8 mouse cellular contexts compared by ENCODE assay signal in genomic region chr17:29081618-29082381, GRCm38 (mm10). TPM values are rescaled to one million over a fixed set of nuclear protein-coding genes. Genes with fewer than 3 reads are reported as not detected.
DNase-seq lines count a peak whose midpoint lies in the region; ATAC-seq and TF ChIP-seq lines count a peak whose summit lies in the region.

No protein-coding gene starts in this region.

- H3K27ac ChIP-seq in lung, embryonic 15.5 days, result no peak overlapping the region
- H3K27ac ChIP-seq in bone marrow, adult 2 months (ENCODE audit: control insufficient read depth, insufficient read depth, low read depth, low read length, poor library complexity), result peak overlapping the region; percentile 36
- H3K27ac ChIP-seq in hindbrain, embryonic 13.5 days, result no peak overlapping the region
- H3K27ac ChIP-seq in stomach, embryonic 16.5 days (ENCODE audit: low read length), result peak overlapping the region; percentile 55

- H3K4me3 ChIP-seq in lung, embryonic 15.5 days, result 0 out of 2 replicates have a peak overlapping the region, but pooled peaks have one; percentile 2
- no peak overlapping the region for H3K4me3 ChIP-seq in bone marrow, adult 2 months (replicated peaks; ENCODE audit: control insufficient read depth, low read depth, low read length)
- H3K4me3 ChIP-seq in hindbrain, embryonic 13.5 days, result no peak overlapping the region
- peak overlapping the region; percentile 86 for H3K4me3 ChIP-seq in megakaryocyte, embryonic 14.5 days (replicated peaks)
- H3K4me3 ChIP-seq in stomach, embryonic 16.5 days (replicated peaks; ENCODE audit: low read length), result peak overlapping the region; percentile 11; the same call in 1 of the 2 replicates

- peaks cover 25% of the 10 kb centered on the region for H3K27me3 ChIP-seq in lung, embryonic 15.5 days
- H3K27me3 ChIP-seq in hindbrain, embryonic 13.5 days, result peaks cover 39% of the 10 kb centered on the region
- no peaks in the 10 kb centered on the region for H3K27me3 ChIP-seq in megakaryocyte, embryonic 14.5 days (replicated peaks)
- H3K27me3 ChIP-seq in stomach, embryonic 16.5 days (ENCODE audit: control insufficient read depth, insufficient read depth, low read length), result peaks cover 4% of the 10 kb centered on the region; the same call in 1 of the 2 replicates

- no peak for DNase-seq in lung, adult 18-20 months
- DNase-seq in cerebellum, adult 18-20 months, result no peak
- no peak for DNase-seq in adipocyte (ENCODE audit: low spot score)

- no peaks in the 10 kb centered on the region for H3K36me3 ChIP-seq in lung, embryonic 15.5 days
- no peaks in the 10 kb centered on the region for H3K36me3 ChIP-seq in hindbrain, embryonic 13.5 days
- H3K36me3 ChIP-seq in megakaryocyte, embryonic 14.5 days (replicated peaks; ENCODE audit: low read length), result peaks cover 9% of the 10 kb centered on the region
- no peaks in the 10 kb centered on the region for H3K36me3 ChIP-seq in stomach, embryonic 16.5 days (ENCODE audit: control insufficient read depth, insufficient read depth, low read length)

- peak overlapping the region; percentile 32 for H3K4me2 ChIP-seq in lung, embryonic 15.5 days
- peak overlapping the region; percentile 44 for H3K4me2 ChIP-seq in hindbrain, embryonic 13.5 days
- H3K4me2 ChIP-seq in stomach, embryonic 16.5 days (ENCODE audit: low read depth, low read length), result peak overlapping the region; percentile 42

- H3K9ac ChIP-seq in lung, embryonic 15.5 days, result no peak overlapping the region
- H3K9ac ChIP-seq in hindbrain, embryonic 13.5 days, result peak overlapping the region; percentile 26; the same call in 1 of the 2 replicates
- H3K9ac ChIP-seq in stomach, embryonic 16.5 days (ENCODE audit: low read length), result peak overlapping the region; percentile 57

- TF ChIP-seq CTCF in bone marrow, adult 2 months (IDR thresholded peaks at IDR 0.05; ENCODE audit: control insufficient read depth, insufficient read depth, low read length), result no peak

- 11% methylated on average over 21 of the region's 21 CpGs for WGBS in lung, embryonic 15.5 days
- WGBS in bone marrow, adult 2 months, result 9% methylated on average over 21 of the region's 21 CpGs
- WGBS in hindbrain, embryonic 13.5 days, result 3% methylated on average over 21 of the region's 21 CpGs
- 13% methylated on average over 21 of the region's 21 CpGs for WGBS in stomach, embryonic 16.5 days

- H3K4me1 ChIP-seq in lung, embryonic 15.5 days, result peaks cover 27% of the 10 kb centered on the region
- H3K4me1 ChIP-seq in bone marrow, adult 2 months (ENCODE audit: control insufficient read depth, insufficient read depth, low read length), result peaks cover 5% of the 10 kb centered on the region; the same call in 1 of the 2 replicates
- H3K4me1 ChIP-seq in hindbrain, embryonic 13.5 days (replicated peaks), result peaks cover 25% of the 10 kb centered on the region
- H3K4me1 ChIP-seq in megakaryocyte, embryonic 14.5 days, result peaks cover 40% of the 10 kb centered on the region
- H3K4me1 ChIP-seq in stomach, embryonic 16.5 days (ENCODE audit: control insufficient read depth, insufficient read depth, low read length), result peaks cover 26% of the 10 kb centered on the region

- TF ChIP-seq POLR2A in bone marrow, adult 2 months (IDR thresholded peaks at IDR 0.05; ENCODE audit: borderline replicate concordance, control insufficient read depth, low read depth, low read length), result no peak

- no peak; the same call in 1 of the 2 replicates for ATAC-seq in lung, embryonic 15.5 days (ENCODE audit: borderline replicate concordance, extremely low read depth, low FRiP score, low TSS enrichment)
- no peak for ATAC-seq in hindbrain, embryonic 13.5 days (ENCODE audit: low FRiP score)
- ATAC-seq in stomach, embryonic 16.5 days (ENCODE audit: insufficient read depth, low FRiP score), result peak; percentile 4; the same call in 1 of the 2 replicates

- H3K9me3 ChIP-seq in lung, embryonic 15.5 days, result no peaks in the 10 kb centered on the region
- H3K9me3 ChIP-seq in hindbrain, embryonic 13.5 days, result no peaks in the 10 kb centered on the region
- H3K9me3 ChIP-seq in megakaryocyte, embryonic 14.5 days, result peaks cover 8% of the 10 kb centered on the region
- H3K9me3 ChIP-seq in stomach, embryonic 16.5 days (replicated peaks; ENCODE audit: control insufficient read depth, low read length), result no peaks in the 10 kb centered on the region

RNA-seq across cellular contexts. Expression of gene Cdkn1a, which starts 9.0 kb away (rescaled TPM):
- polyA plus RNA-seq in lung, embryonic 15.5 days (2015; fragmentation: Nextera tagmentation; extraction: Ambion mirVana), result 28.3 and 30.1 TPM in 2 replicates
- 5.2 and 27.7 TPM in 2 replicates for polyA plus RNA-seq in bone marrow, adult 2 months (2011; ENCODE audit: insufficient read depth, insufficient read length, low replicate concordance, missing spikeins)
- polyA plus RNA-seq in hindbrain, embryonic 13.5 days (2015; fragmentation: Nextera tagmentation; extraction: Ambion mirVana), result 56.5 and 56.9 TPM in 2 replicates
- polyA plus RNA-seq in megakaryocyte, embryonic 14.5 days (2012; ENCODE audit: insufficient read depth, low replicate concordance), result 228 and 253 TPM in 2 replicates
- 144 and 167 TPM in 2 replicates for polyA plus RNA-seq in stomach, embryonic 16.5 days (2015; fragmentation: Nextera tagmentation; extraction: Ambion mirVana)

RNA-seq across cellular contexts. Expression of gene Rab44, which starts 32.1 kb away (rescaled TPM):
- 0.52 and 1.4 TPM in 2 replicates for polyA plus RNA-seq in lung, embryonic 15.5 days (2015; fragmentation: Nextera tagmentation; extraction: Ambion mirVana)
- polyA plus RNA-seq in bone marrow, adult 2 months (2011; ENCODE audit: insufficient read depth, insufficient read length, low replicate concordance, missing spikeins), result 217 and 514 TPM in 2 replicates
- 0.22 TPM in 1 of 2 replicates, not detected in the other for polyA plus RNA-seq in hindbrain, embryonic 13.5 days (2015; fragmentation: Nextera tagmentation; extraction: Ambion mirVana)
- polyA plus RNA-seq in megakaryocyte, embryonic 14.5 days (2012; ENCODE audit: insufficient read depth, low replicate concordance), result 3.4 and 22.3 TPM in 2 replicates
- polyA plus RNA-seq in stomach, embryonic 16.5 days (2015; fragmentation: Nextera tagmentation; extraction: Ambion mirVana), result 4.0 and 4.1 TPM in 2 replicates

RNA-seq across cellular contexts. Expression of gene Srsf3, which starts 49.4 kb away (rescaled TPM):
- 633 and 642 TPM in 2 replicates for polyA plus RNA-seq in lung, embryonic 15.5 days (2015; fragmentation: Nextera tagmentation; extraction: Ambion mirVana)
- polyA plus RNA-seq in bone marrow, adult 2 months (2011; ENCODE audit: insufficient read depth, insufficient read length, low replicate concordance, missing spikeins), result 212 and 214 TPM in 2 replicates
- 506 and 515 TPM in 2 replicates for polyA plus RNA-seq in hindbrain, embryonic 13.5 days (2015; fragmentation: Nextera tagmentation; extraction: Ambion mirVana)
- polyA plus RNA-seq in megakaryocyte, embryonic 14.5 days (2012; ENCODE audit: insufficient read depth, low replicate concordance), result 27.5 and 103 TPM in 2 replicates
- polyA plus RNA-seq in stomach, embryonic 16.5 days (2015; fragmentation: Nextera tagmentation; extraction: Ambion mirVana), result 456 and 477 TPM in 2 replicates

Comparison
In these comparisons a context has a peak if more than half of its experiments do, and no peak if none do; other contexts are left out.
1. H3K27ac ChIP-seq: peak in bone marrow, adult 2 months (single experiment) and stomach, embryonic 16.5 days (single experiment); none in lung, embryonic 15.5 days (single experiment) and hindbrain, embryonic 13.5 days (single experiment).
2. H3K4me3 ChIP-seq: peak in lung, embryonic 15.5 days (single experiment), megakaryocyte, embryonic 14.5 days (single experiment) and stomach, embryonic 16.5 days (single experiment); none in bone marrow, adult 2 months (single experiment) and hindbrain, embryonic 13.5 days (single experiment).
3. Peak in every context shown above with its lines, with median percentiles within 50 percentile points of each other: H3K4me2 ChIP-seq.